Mouse (Mus musculus) MN1 (cell line): ENCODE data around the gene Xrcc4.
A peak's percentile ranks its signal among the peaks of the same experiment; 100 is the strongest.

Experiments
- DNase-seq: peaks from one replicate; pipeline ENCODE4 v3.0.0-alpha.2; 2016; ENCODE audit warnings: low spot score

Xrcc4 gene

GRCm38 (mm10) chr13:89929477-89929876 lies 159.9 kb downstream of the Xrcc4 start:
- peak; percentile 58 for DNase-seq

DNA sequence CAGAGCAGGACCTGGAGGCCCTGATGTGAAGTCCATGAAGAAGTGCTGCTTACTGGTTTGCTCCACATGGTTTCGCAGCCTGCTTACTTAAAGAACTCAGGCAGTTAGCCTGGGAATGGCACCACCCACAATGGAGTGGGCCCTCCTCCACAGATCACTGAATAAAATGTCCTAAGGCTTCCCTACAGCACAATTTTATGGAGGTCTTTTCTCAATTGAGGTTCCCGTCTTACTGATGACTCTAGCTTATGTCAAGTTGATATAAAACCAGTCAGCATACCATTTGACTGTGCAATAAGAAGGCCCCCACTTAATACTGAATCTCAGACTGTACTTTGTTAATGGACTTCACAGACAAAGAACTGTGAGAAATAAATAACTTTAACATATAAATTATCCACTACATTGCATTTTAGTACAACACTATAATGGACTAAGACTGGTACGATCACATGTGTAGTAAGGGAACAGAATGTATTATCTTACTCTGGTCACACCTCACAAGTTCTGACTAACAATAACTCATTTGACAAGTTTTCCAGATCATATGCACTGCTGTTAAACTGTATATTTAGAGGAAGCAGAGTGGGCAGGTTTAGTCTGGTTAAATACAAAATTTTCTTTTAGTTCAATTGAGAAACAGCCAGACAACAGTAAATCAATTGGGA lies 170.5 kb downstream of the Xrcc4 start:
- no peak for DNase-seq

DNA sequence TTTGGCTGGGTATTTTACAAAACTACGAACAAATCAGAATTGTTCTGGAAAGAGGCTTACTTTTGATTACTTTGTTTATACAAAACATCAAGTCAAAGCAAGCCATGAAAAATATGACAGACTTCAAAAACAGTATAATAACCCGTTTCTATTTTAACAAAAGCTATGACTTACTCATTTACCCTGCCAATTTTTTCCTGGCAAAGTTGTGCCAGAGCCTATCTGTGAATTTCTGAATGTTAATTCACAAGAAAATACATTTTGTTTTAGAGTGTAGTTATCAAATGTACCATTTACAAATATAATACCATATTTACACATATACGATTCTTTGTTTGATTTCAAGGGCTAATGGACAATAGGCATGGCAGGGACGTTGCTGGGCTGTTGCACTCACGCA lies 175.1 kb downstream of the Xrcc4 start:
- no peak for DNase-seq

DNA sequence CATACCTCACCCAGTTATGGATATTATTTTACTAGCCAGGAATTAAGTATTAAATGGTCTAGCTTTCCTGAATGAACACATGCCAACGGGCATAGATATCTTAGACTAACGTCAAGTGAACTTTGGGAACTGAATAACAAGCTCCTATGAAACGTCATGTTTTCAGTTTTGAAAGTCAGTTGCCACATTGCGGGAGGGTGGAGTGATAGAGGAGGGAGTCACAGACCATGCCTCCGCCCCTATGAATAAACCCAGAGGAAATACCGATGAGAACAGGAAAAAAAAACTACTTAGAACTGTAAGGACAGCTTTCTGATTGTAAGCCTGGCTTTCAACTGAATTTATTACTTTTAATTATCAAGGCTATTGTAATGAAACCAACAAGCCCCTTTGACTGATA lies 175.5 kb downstream of the Xrcc4 start:
- no peak for DNase-seq

DNA sequence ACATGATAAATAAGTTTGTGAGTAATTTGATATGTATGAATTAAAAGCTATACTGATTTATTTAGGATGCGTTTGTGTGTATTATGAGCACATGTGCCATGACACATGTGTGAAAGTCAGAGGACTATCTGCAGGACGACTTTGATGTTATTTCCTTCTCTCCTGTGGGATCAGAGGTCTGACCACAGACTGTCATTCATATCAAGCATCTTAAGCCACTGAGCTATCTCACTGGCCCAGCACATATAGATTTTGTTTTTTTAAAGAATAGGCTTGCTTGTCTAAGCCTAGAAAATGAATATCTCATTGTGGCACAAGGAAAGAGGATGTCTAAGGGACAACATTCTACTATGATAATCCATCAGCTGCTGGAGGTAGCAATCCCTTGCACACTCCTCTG lies 183.3 kb downstream of the Xrcc4 start:
- no peak for DNase-seq

DNA sequence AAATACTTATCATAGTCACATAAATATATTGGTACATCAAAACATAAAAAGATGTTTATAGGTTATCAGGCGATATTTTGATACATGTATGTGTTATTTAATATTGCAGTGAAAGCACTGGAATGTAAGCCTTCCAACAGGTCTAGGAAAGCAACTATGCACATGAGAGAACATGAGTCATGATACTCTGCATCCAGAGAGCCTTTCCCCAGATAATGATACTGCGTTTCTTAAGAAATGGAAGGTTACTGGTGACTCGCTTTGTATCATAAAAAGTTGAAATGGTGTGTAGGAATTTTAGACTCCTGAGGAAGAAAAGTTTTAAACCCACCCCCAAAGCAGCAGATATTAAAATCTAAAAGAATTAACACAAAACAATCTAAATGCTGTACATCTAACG lies 190.3 kb downstream of the Xrcc4 start:
- DNase-seq = no peak

DNA sequence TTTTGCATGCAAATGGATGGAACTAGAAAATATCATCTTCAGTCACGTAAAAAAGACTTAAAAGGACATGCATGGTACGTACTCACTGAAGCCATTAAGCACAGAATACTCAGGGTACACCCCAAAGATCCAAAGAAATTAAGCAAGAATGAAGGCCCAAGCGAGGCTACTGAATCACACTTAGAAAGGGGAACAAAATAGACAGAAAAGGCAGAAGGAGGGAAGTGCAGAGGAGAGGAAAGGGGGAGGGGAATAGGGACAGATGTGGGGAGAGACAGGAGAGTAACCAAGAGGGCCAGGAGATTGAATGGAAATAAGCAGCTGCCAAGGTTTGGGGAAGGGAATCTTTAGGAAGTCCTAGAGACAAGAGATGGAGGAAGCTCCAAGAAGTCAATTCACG lies 197.3 kb downstream of the Xrcc4 start:
- no peak for DNase-seq

GRCm38 (mm10) chr13:89890159-89890558 lies 199.2 kb downstream of the Xrcc4 start:
- no peak for DNase-seq

- DNase-seq = peak; percentile 82
Observed at GRCm38 (mm10) chr13:89889074-89889473, 200.3 kb downstream of the Xrcc4 start.

- DNase-seq = no peak
Observed at GRCm38 (mm10) chr13:89883523-89883922, 205.9 kb downstream of the Xrcc4 start.

- peak; percentile 39 for DNase-seq
Observed at GRCm38 (mm10) chr13:89881281-89881680, 208.1 kb downstream of the Xrcc4 start.

- DNase-seq = no peak
Observed at GRCm38 (mm10) chr13:89878832-89879468, 210.5 kb downstream of the Xrcc4 start.

DNA sequence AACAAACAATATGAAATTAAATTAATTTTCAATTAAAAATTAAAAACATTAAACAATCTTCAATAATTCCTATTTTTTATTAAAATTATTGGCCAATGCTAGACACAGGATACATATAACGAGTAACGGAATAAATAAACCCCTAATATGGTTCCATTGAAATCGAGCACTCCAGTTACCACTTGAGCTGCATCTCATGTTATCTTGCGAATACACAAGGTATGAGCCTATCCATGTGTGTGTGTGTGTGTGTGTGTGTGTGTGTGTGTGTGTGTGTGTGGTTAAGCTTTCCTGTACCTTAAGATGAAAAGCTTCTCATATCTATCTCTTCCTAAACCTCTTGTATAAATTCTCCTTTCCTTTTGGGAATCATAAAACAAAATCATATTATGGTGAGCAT lies 213.9 kb downstream of the Xrcc4 start:
- DNase-seq = no peak

DNA sequence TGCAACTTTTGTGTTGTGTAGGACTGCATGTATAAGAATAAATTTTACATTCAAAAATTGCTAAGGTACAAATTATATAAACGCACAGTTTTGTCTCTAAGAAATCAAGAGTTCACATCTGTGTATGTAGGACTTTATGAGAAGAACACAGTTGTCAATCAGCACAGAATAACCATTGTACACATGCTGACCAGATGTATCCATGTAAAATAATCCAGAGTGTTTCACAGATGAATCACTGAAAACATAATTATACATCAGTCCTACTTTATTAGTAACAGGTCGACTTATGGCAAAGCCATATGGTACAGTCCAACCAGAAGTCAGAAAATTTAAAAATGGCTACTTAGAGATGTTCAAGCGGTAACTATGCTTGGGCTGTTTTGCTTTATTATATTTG lies 216.7 kb downstream of the Xrcc4 start:
- DNase-seq = no peak

DNA sequence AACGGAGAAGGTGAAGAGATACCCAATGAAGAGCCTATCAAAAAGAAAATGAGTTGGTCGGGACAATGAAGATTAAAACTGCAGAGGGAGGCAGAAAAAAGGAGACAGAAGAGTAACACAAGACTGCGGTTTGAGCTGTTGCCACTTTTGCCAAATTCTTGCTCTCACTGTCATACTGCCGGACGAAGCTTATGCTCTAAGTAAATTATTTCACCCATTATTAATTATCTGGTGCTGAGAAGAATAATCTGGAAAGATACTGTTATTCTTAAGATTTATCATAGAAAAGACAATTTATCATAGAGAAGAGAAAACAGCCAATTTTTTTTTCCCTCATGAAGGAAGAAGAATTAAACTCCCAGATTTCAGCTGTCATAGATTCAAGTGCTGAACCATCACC lies 235.3 kb downstream of the Xrcc4 start:
- DNase-seq = no peak

- no peak for DNase-seq
Observed at GRCm38 (mm10) chr13:89850746-89851145, 238.7 kb downstream of the Xrcc4 start.

GRCm38 (mm10) chr13:89849955-89850354 lies 239.5 kb downstream of the Xrcc4 start:
- DNase-seq = no peak

DNA sequence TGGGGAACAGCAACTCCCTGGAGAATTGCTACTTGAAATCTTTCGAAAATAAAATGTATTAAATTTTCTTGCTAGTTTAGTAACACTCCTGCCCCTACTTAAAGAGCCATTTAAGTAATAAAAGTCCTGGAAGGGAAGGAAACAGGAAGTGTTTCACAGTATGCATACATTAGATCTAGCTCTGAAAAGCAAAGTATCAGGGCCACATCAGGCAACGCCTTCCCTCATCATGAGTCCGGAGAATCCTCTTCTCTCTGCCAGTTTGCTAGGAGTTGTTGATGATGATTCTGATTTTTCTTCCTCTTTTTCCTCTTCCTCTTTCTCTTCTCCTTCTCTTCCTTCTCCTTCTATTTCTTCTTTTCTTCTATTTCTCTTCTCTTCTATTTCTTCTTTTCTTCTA lies 250.8 kb downstream of the Xrcc4 start:
- no peak for DNase-seq

- DNase-seq = no peak
Observed at GRCm38 (mm10) chr13:89834485-89834884, 254.9 kb downstream of the Xrcc4 start.

DNA sequence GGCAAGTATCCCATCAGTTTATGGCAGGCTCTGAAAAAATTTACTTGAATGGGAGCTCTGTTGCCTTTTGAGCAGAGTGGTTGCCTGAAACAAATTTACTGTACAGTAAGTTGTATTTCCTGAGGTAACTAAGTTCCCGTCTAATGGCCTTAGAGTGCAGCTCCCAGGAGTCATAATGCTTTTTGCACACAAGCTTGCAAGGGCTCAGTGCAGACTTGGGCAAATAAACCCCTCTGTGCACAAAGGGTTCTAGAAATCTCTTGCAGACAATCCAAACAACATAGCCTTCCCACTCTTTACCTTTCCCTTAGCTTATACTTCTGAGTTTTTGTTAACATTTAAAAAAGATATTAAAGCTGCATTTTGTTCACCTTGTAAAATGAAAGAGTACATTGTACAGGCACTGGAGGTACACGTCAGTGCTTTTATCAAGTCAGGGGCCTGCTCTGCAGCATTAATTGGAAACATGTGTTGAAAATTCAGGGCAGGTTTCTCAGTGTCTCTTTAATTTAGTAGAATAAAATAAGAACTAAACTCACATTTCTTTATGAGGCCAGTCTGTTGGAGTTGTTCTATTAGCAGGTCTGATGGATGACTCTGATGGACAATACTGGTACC lies 256.2 kb downstream of the Xrcc4 start:
- DNase-seq = no peak

GRCm38 (mm10) chr13:89828429-89828970 lies 260.9 kb downstream of the Xrcc4 start:
- peak; percentile 28 for DNase-seq

DNA sequence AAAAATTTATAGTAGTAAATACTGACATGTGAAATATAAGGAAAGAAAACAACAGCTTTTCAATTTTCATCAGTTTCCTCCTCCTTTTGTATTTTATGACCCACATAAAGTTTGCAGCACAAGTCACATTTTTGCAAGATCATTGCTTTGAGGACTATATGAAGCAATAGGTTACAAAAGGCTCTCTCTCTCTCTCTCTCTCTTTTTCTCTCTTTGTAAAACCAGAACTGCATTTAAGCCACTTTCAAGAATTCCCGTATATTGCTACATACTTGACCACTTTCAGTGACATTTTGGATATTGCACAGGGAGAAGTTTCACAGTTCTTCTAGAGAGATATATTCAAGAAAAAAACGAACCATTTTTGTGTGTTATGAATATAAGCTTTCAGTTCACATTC lies 261.6 kb downstream of the Xrcc4 start:
- DNase-seq = no peak

GRCm38 (mm10) chr13:89814543-89814942 lies 274.9 kb downstream of the Xrcc4 start:
- no peak for DNase-seq
